Mouse (Mus musculus): ENCODE measurements around the gene Spon1. TPM values are rescaled to one million over a fixed set of nuclear protein-coding genes. Genes with fewer than 3 reads are reported as not detected.

The Spon1 gene
- total and polyA plus RNA-seq, 3 experiments = not detected

GRCm38 (mm10) chr7:114026923-114027322, 261.1 kb downstream of the Spon1 start:
- Histone ChIP-seq H3K4me3 (ENCODE audit: control insufficient read depth in 1 of 2, insufficient read depth in 1 of 2, low read depth in 2 of 2, low read length in 2 of 2) (no peak overlapping the region), H3K79me2 (ENCODE audit: control insufficient read depth, insufficient read depth, low read length, poor library complexity) (no peaks in the 10 kb centered on the region), H3K36me3 (ENCODE audit: control insufficient read depth in 1 of 2, insufficient read depth in 2 of 2, low read length in 2 of 2) (no peaks in the 10 kb centered on the region), H3K27ac (ENCODE audit: control insufficient read depth, low read depth, low read length) (no peak overlapping the region), H3K9me3 (replicated peaks; ENCODE audit: insufficient read depth, low read length) (no peaks in the 10 kb centered on the region), H3K4me1 (ENCODE audit: control insufficient read depth in 1 of 2, insufficient read depth in 2 of 2, low read length in 2 of 2) (no peaks in the 10 kb centered on the region), H3K9ac (ENCODE audit: control insufficient read depth, low read depth, low read length, poor library complexity, severe bottlenecking) (no peak overlapping the region), H3K27me3 (ENCODE audit: control insufficient read depth in 1 of 2, insufficient read depth in 2 of 2, low read length in 2 of 2) (peaks cover 0 to 1% of the 10 kb centered on the region in 2 experiments; a peak in 1 of 4 replicates)
- DNase-seq (ENCODE audit: low read depth, low spot score) = no peak
- TF ChIP-seq POLR2AphosphoS5 (IDR thresholded peaks at IDR 0.05; ENCODE audit: borderline replicate concordance, low read depth, low read length) (no peak), EP300 (IDR thresholded peaks at IDR 0.05; ENCODE audit: low read depth in 1 of 2, low read length in 2 of 2) (no peak), CHD2 (IDR thresholded peaks at IDR 0.05; ENCODE audit: low read length) (no peak), NELFE (IDR thresholded peaks at IDR 0.05; ENCODE audit: low read depth, low read length) (no peak), GATA1 (IDR thresholded peaks at IDR 0.05; ENCODE audit: low read depth, low read length) (no peak), CTCF (IDR thresholded peaks at IDR 0.05 in 2 of 3, conservative IDR thresholded peaks at IDR 0.05 in 1 of 3; ENCODE audit: control insufficient read depth in 1 of 3, insufficient read depth in 1 of 3, low read depth in 2 of 3, low read length in 3 of 3, poor library complexity in 1 of 3, severe bottlenecking in 1 of 3) (no peak)

GRCm38 (mm10) chr7:114027406-114027805, 261.6 kb downstream of the Spon1 start:
- Histone ChIP-seq H3K4me3 (ENCODE audit: control insufficient read depth in 1 of 2, insufficient read depth in 1 of 2, low read depth in 2 of 2, low read length in 2 of 2) (no peak overlapping the region), H3K9ac (ENCODE audit: control insufficient read depth, low read depth, low read length, poor library complexity, severe bottlenecking) (no peak overlapping the region), H3K27ac (ENCODE audit: control insufficient read depth, low read depth, low read length) (no peak overlapping the region), H3K79me2 (ENCODE audit: control insufficient read depth, insufficient read depth, low read length, poor library complexity) (no peaks in the 10 kb centered on the region), H3K4me1 (ENCODE audit: control insufficient read depth in 1 of 2, insufficient read depth in 2 of 2, low read length in 2 of 2) (no peaks in the 10 kb centered on the region), H3K36me3 (ENCODE audit: control insufficient read depth in 1 of 2, insufficient read depth in 2 of 2, low read length in 2 of 2) (no peaks in the 10 kb centered on the region), H3K9me3 (replicated peaks; ENCODE audit: insufficient read depth, low read length) (no peaks in the 10 kb centered on the region), H3K27me3 (ENCODE audit: control insufficient read depth in 1 of 2, insufficient read depth in 2 of 2, low read length in 2 of 2) (peaks cover 0 to 1% of the 10 kb centered on the region in 2 experiments; a peak in 1 of 4 replicates)
- no peak for TF ChIP-seq MYC (IDR thresholded peaks at IDR 0.05; ENCODE audit: low read depth, low read length)
- no peak for TF ChIP-seq MAX (IDR thresholded peaks at IDR 0.05; ENCODE audit: low read length)
- no peak for TF ChIP-seq TAL1 (IDR thresholded peaks at IDR 0.05; ENCODE audit: low read length)
- TF ChIP-seq ZNF384 (IDR thresholded peaks at IDR 0.05; ENCODE audit: low read depth, low read length) = no peak
- TF ChIP-seq KAT2A (conservative IDR thresholded peaks at IDR 0.05; ENCODE audit: low read depth, low read length) = no peak
- no peak for TF ChIP-seq MEF2A (IDR thresholded peaks at IDR 0.05; ENCODE audit: extremely low read depth, insufficient replicate concordance, low read depth, low read length, poor library complexity, severe bottlenecking)
- TF ChIP-seq MAFK (IDR thresholded peaks at IDR 0.05; ENCODE audit: borderline replicate concordance, low read depth, low read length) = no peak
- no peak for TF ChIP-seq EP300 (IDR thresholded peaks at IDR 0.05; ENCODE audit: low read depth in 1 of 2, low read length in 2 of 2)
- no peak for TF ChIP-seq ZC3H11A (IDR thresholded peaks at IDR 0.05; ENCODE audit: low read depth, low read length)
- TF ChIP-seq GATA1 (IDR thresholded peaks at IDR 0.05; ENCODE audit: low read depth, low read length) = no peak
- TF ChIP-seq ETS1 (IDR thresholded peaks at IDR 0.05; ENCODE audit: low read depth, low read length) = no peak
- no peak for TF ChIP-seq MYB (IDR thresholded peaks at IDR 0.05; ENCODE audit: low read depth, low read length)
- TF ChIP-seq SIN3A (IDR thresholded peaks at IDR 0.05; ENCODE audit: low read length) = no peak
- TF ChIP-seq SMC3 (IDR thresholded peaks at IDR 0.05; ENCODE audit: low read depth, low read length) = no peak
- no peak for TF ChIP-seq ZMIZ1 (IDR thresholded peaks at IDR 0.05; ENCODE audit: low read depth, low read length)
- no peak for DNase-seq (ENCODE audit: low read depth, low spot score)

Measured in MEL (cell line).